Mouse (Mus musculus) lung, embryonic 14.5 days (tissue): ENCODE measurements at regions not wholly inside any gene's neighbourhood (a gene's known extent, or its start where the extent isn't known, plus 50 kb on each side); places are given as distances from the start of the nearest gene placed in this dataset.
"Not testable (repeated sequence)": the region's sequence is repeated elsewhere in the genome, so short reads cannot be mapped to it uniquely, and the experiment has no call there.

Experiments
- ATAC-seq: fragments of 200-750 bp; cut with Nextera tagmentation; 2 replicates; pipeline ENCODE4 v1.8.0; 2017; ENCODE audit warnings: mild to moderate bottlenecking, moderate TSS enrichment, moderate library complexity; ENCODE audit not compliant: insufficient read depth
- DNase-seq: peaks from one replicate; pipeline ENCODE4 v3.0.0-alpha.2; 2015
- H3K27ac ChIP-seq: fragments of 300-500 bp; sonication (generic); 2 replicates; pipeline ENCODE4 v1.5.1; 2014; ENCODE audit warnings: low read depth, mild to moderate bottlenecking, moderate library complexity
- H3K27me3 ChIP-seq: fragments of 300-500 bp; sonication (generic); 2 replicates; pipeline ENCODE4 v1.6.1; 2014; ENCODE audit warnings: low read length, control low read depth; ENCODE audit not compliant: insufficient read depth
- H3K36me3 ChIP-seq: fragments of 300-500 bp; sonication (generic); 2 replicates; pipeline ENCODE4 v1.6.1; 2014; ENCODE audit warnings: control low read depth; ENCODE audit not compliant: insufficient read depth
- H3K4me1 ChIP-seq: fragments of 300-500 bp; sonication (generic); 2 replicates; pipeline ENCODE4 v1.6.1; 2014; ENCODE audit warnings: antibody characterized with exemption, control low read depth; ENCODE audit not compliant: insufficient read depth
- H3K4me2 ChIP-seq: fragments of 300-500 bp; sonication (generic); 2 replicates; pipeline ENCODE4 v1.6.1; 2014; ENCODE audit warnings: mild to moderate bottlenecking
- H3K4me3 ChIP-seq: fragments of 300-500 bp; sonication (generic); 2 replicates; pipeline ENCODE4 v1.5.1; 2014; ENCODE audit warnings: low read depth, low read length
- H3K9ac ChIP-seq: fragments of 300-500 bp; sonication (generic); 2 replicates; pipeline ENCODE4 v1.6.1; 2014
- H3K9me3 ChIP-seq: fragments of 300-500 bp; sonication (generic); 2 replicates; pipeline ENCODE4 v1.6.1; 2016; ENCODE audit warnings: low read depth, low read length, control low read depth
- CTCF ChIP-seq: IDR thresholded peaks from 2 replicates; pipeline ENCODE4 v1.5.1; 2016; ENCODE audit warnings: antibody characterized with exemption, low read depth
- WGBS: fragments of 180-500 bp; shearing (Covaris S2); extraction: QIAGEN DNeasy Blood & Tissue Kit; methylation state at CpG from one replicate; pipeline ENCODE4 v1.1.7; 2014; 5-methylcytosine and 5-hydroxymethylcytosine counted together

GRCm38 (mm10) chr10:57047719-57048118 is 438.5 kb upstream of the Hsf2 start:
- H3K4me1 ChIP-seq, result no peaks in the 10 kb centered on the region
- DNase-seq, result no peak
- H3K9me3 ChIP-seq, result no peaks in the 10 kb centered on the region
- no peak overlapping the region for H3K9ac ChIP-seq
- no peaks in the 10 kb centered on the region for H3K27me3 ChIP-seq
- no peak overlapping the region for H3K4me2 ChIP-seq
- TF ChIP-seq CTCF, result no peak
- ATAC-seq, result no peak
- H3K27ac ChIP-seq, result no peak overlapping the region
- H3K36me3 ChIP-seq, result no peaks in the 10 kb centered on the region
- no peak overlapping the region for H3K4me3 ChIP-seq

GRCm38 (mm10) chr10:57053375-57053774 is 432.8 kb upstream of the Hsf2 start:
- H3K9me3 ChIP-seq, ATAC-seq, H3K27me3 ChIP-seq, H3K27ac ChIP-seq, H3K36me3 ChIP-seq, H3K4me2 ChIP-seq, DNase-seq, H3K4me1 ChIP-seq, H3K9ac ChIP-seq, H3K4me3 ChIP-seq: not testable (repeated sequence)
- WGBS, result 82% methylated on average over 2 of the region's 2 CpGs

GRCm38 (mm10) chr10:57090131-57090530 is 396.1 kb upstream of the Hsf2 start:
- ATAC-seq (no peak), DNase-seq (no peak)
- H3K4me3 ChIP-seq, result no peak overlapping the region
- no peak for TF ChIP-seq CTCF
- no peak overlapping the region for H3K4me2 ChIP-seq
- no peak overlapping the region for H3K9ac ChIP-seq
- H3K27ac ChIP-seq, result no peak overlapping the region
- no peaks in the 10 kb centered on the region for H3K9me3 ChIP-seq
- 93% methylated on average over 2 of the region's 2 CpGs for WGBS
- no peaks in the 10 kb centered on the region for H3K27me3 ChIP-seq
- H3K4me1 ChIP-seq, result no peaks in the 10 kb centered on the region
- H3K36me3 ChIP-seq, result no peaks in the 10 kb centered on the region

- no peak for TF ChIP-seq CTCF
- Histone ChIP-seq H3K4me3 (no peak overlapping the region), H3K27me3 (no peaks in the 10 kb centered on the region), H3K9ac (no peak overlapping the region), H3K4me1 (no peaks in the 10 kb centered on the region), H3K4me2 (no peak overlapping the region), H3K36me3 (no peaks in the 10 kb centered on the region), H3K9me3 (no peaks in the 10 kb centered on the region), H3K27ac (no peak overlapping the region)
- no peak for DNase-seq
- WGBS, result 75% methylated on average over 3 of the region's 3 CpGs
- ATAC-seq, result no peak
These were observed 390.3 kb upstream of the Hsf2 start for GRCm38 (mm10) chr10:57095920-57096319.

- no peak overlapping the region for H3K4me2 ChIP-seq
- no peaks in the 10 kb centered on the region for H3K36me3 ChIP-seq
- no peaks in the 10 kb centered on the region for H3K9me3 ChIP-seq
- 80% methylated on average over 2 of the region's 2 CpGs for WGBS
- no peak overlapping the region for H3K4me3 ChIP-seq
- no peaks in the 10 kb centered on the region for H3K4me1 ChIP-seq
- ATAC-seq (no peak), DNase-seq (no peak)
- no peaks in the 10 kb centered on the region for H3K27me3 ChIP-seq
- H3K9ac ChIP-seq, result no peak overlapping the region
- no peak overlapping the region for H3K27ac ChIP-seq
- no peak for TF ChIP-seq CTCF
These were observed 372.8 kb upstream of the Hsf2 start for GRCm38 (mm10) chr10:57113359-57113758.

- H3K9ac ChIP-seq, result no peak overlapping the region
- H3K27ac ChIP-seq, result no peak overlapping the region
- no peaks in the 10 kb centered on the region for H3K36me3 ChIP-seq
- H3K27me3 ChIP-seq, result no peaks in the 10 kb centered on the region
- no peak overlapping the region for H3K4me3 ChIP-seq
- H3K4me2 ChIP-seq, result no peak overlapping the region
- DNase-seq (no peak), ATAC-seq (no peak)
- H3K4me1 ChIP-seq, result no peaks in the 10 kb centered on the region
- WGBS, result 79% methylated on average over 8 of the region's 8 CpGs
- TF ChIP-seq CTCF, result no peak
- H3K9me3 ChIP-seq, result no peaks in the 10 kb centered on the region
These were observed 371.4 kb upstream of the Hsf2 start for GRCm38 (mm10) chr10:57114696-57115271.

GRCm38 (mm10) chr10:57121514-57121913 is 364.7 kb upstream of the Hsf2 start:
- H3K4me1 ChIP-seq, result no peaks in the 10 kb centered on the region
- no peak overlapping the region for H3K9ac ChIP-seq
- 59% methylated on average over 1 of the region's 1 CpGs for WGBS
- DNase-seq (no peak), ATAC-seq (no peak)
- H3K27ac ChIP-seq, result no peak overlapping the region
- TF ChIP-seq CTCF, result no peak
- no peaks in the 10 kb centered on the region for H3K36me3 ChIP-seq
- no peak overlapping the region for H3K4me3 ChIP-seq
- H3K27me3 ChIP-seq, result no peaks in the 10 kb centered on the region
- H3K9me3 ChIP-seq, result no peaks in the 10 kb centered on the region
- H3K4me2 ChIP-seq, result no peak overlapping the region

GRCm38 (mm10) chr10:57127185-57127584 is 359.0 kb upstream of the Hsf2 start:
- TF ChIP-seq CTCF, result no peak
- Histone ChIP-seq H3K4me1 (no peaks in the 10 kb centered on the region), H3K9me3 (no peaks in the 10 kb centered on the region), H3K9ac (no peak overlapping the region), H3K4me2 (no peak overlapping the region), H3K27ac (no peak overlapping the region), H3K4me3 (no peak overlapping the region), H3K36me3 (no peaks in the 10 kb centered on the region), H3K27me3 (no peaks in the 10 kb centered on the region)
- WGBS, result 74% methylated on average over 3 of the region's 3 CpGs
- no peak for ATAC-seq
- no peak for DNase-seq
